Mouse (Mus musculus): ENCODE data around the gene Dscam.

- no peak for TF ChIP-seq EP300 (IDR thresholded peaks at IDR 0.05; ENCODE audit: low read depth)
- no peak for TF ChIP-seq CTCF (IDR thresholded peaks at IDR 0.05; ENCODE audit: low read depth)
Measured at GRCm38 (mm10) chr16:96563350-96564257, 606.9 kb downstream of the Dscam start.

Measured in heart, postnatal 0 days (tissue).